Mouse (Mus musculus): ENCODE measurements around the gene Atp2c1. TPM values are rescaled to one million over a fixed set of nuclear protein-coding genes. Genes with fewer than 3 reads are reported as not detected.

The Atp2c1 gene
- total RNA-seq, 2 experiments from 2014 or later: 245 to 250 TPM

DNA sequence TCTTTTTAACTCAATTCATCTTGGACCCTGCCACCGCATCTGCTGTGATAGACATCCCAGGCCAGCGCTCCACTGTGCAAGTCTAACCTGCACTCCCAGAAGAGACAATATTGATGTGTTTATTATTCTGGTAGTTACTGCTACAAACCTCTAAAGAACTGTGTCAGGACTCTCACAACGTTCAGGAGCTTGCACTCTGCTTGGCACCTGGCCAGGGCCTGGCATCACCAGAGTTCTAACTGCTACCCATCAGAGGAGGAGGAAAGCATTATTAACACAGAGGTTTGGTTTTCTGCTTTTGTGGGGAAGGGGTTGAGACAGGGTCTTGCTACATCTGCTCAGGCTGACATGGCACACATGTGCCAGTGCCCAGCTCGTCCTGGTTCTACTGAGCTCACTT, 45.0 kb downstream of the Atp2c1 start:
- no peak for TF ChIP-seq CTCF (conservative IDR thresholded peaks at IDR 0.05)
- Histone ChIP-seq H3K4me3 (no peak overlapping the region), H3K27ac (peak overlapping the region; percentile 70)
- DNase-seq (ENCODE audit: low spot score in 2 of 2): peak; percentile 48 to 57

DNA sequence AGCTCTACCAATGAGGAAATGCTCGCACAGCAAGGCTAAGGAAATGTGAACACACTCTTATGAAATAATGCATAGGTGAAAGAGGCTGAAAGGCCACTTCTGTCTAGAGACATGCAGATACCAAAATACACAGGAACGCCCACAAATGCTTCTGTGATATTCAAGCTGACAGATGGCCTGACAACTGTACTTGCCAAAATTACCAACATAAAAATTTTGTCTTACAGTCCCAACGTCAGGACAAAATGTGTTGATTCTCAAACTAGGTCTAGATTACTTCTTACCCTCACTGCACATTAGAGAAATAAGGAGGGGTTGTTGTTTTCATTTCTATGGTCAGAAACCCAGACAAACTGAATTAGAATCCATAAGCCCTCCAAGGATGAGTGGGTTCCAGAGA, 51.0 kb downstream of the Atp2c1 start:
- no peak for TF ChIP-seq CTCF (conservative IDR thresholded peaks at IDR 0.05)
- peak; percentile 43 to 59 for DNase-seq (ENCODE audit: low spot score in 2 of 2)
- no peak overlapping the region for H3K4me3 ChIP-seq
- H3K27ac ChIP-seq: peak overlapping the region; percentile 87

DNA sequence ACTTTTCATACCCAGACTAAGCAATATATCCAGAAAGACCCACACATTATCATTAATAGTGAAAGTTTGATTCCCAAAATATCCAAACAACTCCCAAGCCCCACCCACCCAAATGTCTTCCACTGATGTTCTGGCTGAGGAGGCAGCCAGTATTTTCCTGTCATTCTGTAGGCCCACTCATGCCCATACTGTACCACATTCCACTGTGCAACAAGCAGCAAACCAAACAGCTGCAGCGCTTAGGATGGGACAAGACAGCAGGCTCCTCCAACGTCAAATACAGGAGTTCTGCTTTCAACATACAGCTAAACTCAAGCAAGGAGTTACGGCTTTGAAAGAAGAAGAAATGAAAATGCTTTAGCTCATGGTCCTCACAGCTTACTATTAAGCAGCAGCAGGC, 52.2 kb downstream of the Atp2c1 start:
- no peak for TF ChIP-seq CTCF (conservative IDR thresholded peaks at IDR 0.05)
- no peak for DNase-seq (ENCODE audit: low spot score in 2 of 2)
- H3K4me3 ChIP-seq: no peak overlapping the region
- H3K27ac ChIP-seq: peak overlapping the region; percentile 87

DNA sequence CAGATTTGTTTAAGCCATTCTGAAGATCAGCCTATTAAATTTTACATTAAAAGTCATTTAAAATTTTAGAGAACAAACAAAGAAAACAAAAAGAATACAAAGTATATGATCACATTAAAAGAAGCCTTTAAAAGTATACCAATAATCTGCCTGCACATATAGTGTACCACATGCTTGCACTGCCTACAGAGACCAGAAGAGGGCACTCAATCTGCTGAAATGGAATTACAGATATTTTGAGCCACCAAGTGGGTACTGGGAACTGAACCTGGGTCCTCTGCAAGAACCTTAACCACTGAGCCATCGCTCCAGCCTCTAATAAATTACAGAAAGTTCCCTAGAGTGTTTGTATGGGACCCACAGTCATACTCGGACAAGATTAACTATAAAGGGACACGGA, 59.3 kb downstream of the Atp2c1 start:
- no peak for DNase-seq (ENCODE audit: low spot score in 2 of 2)
- TF ChIP-seq CTCF (conservative IDR thresholded peaks at IDR 0.05): peak; percentile 73
- Histone ChIP-seq H3K4me3 (no peak overlapping the region), H3K27ac (no peak overlapping the region)

DNA sequence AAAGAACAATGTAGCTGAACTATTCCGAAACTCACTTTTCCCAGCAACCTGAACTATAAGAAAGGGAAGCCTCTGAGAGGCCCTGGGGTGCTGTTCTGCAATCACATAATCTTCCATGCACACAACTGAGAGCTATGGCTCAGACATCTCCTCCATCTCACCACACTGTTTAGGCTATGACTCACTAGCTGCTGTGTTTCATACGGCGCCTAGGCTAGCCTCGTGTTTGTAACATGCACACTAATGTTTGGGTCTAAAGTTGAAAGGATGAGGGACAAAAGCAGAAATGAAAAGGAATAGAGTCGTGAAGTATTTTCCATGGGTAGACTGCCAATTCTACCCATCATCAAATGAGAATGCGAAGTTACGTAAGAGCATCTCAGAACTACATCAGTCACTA, 65.6 kb downstream of the Atp2c1 start:
- no peak for TF ChIP-seq CTCF (conservative IDR thresholded peaks at IDR 0.05)
- Histone ChIP-seq H3K4me3 (no peak overlapping the region), H3K27ac (0 out of 2 replicates have a peak overlapping the region, but pooled peaks have one; percentile 32)
- no peak for DNase-seq (ENCODE audit: low spot score in 2 of 2)

DNA sequence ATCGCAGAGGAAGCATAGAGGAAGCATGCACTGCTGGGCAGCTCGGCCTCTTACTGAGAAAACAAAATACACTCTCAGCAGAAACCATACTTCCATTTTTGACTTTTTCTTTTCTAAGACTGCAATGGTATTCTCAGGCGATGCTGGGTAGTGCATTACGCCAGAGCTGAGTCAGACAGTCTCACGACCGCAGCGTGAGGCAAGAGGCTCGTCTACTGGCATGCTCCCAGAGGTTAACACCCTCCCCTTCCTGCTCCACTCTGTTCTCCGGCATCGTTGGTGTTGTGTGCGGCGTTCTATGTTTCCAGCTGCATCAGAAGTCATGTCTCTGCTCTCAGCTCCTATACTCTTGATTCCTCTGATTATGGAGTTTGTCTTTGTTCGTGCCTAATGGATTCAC, 68.1 kb downstream of the Atp2c1 start:
- H3K27ac ChIP-seq: peak overlapping the region; percentile 18; the same call in 1 of the 2 replicates
- H3K4me3 ChIP-seq: no peak overlapping the region
- DNase-seq (ENCODE audit: low spot score in 2 of 2): no peak
- TF ChIP-seq CTCF (conservative IDR thresholded peaks at IDR 0.05): no peak

DNA sequence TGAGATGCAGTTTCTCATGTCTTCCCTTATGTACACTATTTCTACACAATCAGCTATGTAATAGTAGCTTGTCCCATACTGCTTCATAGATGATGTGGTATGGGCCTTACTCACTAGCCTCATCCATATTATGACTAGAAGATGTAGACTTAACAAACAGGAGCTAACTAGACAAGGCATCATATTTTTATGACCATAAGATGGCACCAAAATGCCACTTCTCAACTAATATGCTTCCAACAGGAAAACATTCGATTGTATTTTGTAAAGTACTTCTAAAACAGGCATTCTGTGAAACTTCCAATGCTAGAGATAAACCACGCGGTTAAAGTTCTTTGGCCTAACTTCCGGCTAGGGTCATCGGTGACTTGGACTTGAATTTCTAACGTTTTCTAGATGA, 118.6 kb downstream of the Atp2c1 start:
- no peak for DNase-seq (ENCODE audit: low spot score in 2 of 2)
- no peak overlapping the region for H3K27ac ChIP-seq
- no peak overlapping the region for H3K4me3 ChIP-seq
- peak; percentile 61 for TF ChIP-seq CTCF (conservative IDR thresholded peaks at IDR 0.05)

DNA sequence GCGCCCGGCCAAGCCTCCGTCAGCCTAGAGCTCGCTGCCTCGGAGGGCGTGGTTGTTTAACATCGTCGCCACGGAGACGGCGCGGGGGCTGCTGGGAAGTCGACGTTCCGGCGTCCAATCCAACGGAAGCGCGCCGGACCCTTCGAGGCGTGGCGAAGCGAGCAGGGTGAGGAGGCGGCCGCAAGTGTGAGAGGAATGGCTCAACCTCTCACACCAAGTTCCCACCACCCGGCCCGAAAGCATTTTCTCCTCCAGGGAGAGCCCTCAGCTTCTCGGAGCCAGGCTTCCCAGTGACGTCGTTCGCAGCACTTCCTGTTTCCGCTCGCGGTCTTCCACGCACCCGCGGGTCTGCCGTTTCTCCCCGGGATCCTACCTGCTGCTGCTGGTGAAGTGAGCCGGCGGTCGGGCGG, 131.9 kb downstream of the Atp2c1 start, which contains the start of the genes Aste1 and Nek11:
Gene Aste1, plus strand, starts transcription at position 175 of the 410 bp plus-strand sequence.
Gene Nek11, minus strand, starts transcription at position 307 of the 410 bp plus-strand sequence.
- DNase-seq (ENCODE audit: low spot score in 2 of 2): peak; percentile 91 to 93
- H3K4me3 ChIP-seq: peak within 1 kb of the TSS; percentile 85
- no peak for TF ChIP-seq CTCF (conservative IDR thresholded peaks at IDR 0.05)
- peak within 1 kb of the TSS; percentile 88 for H3K27ac ChIP-seq

DNA sequence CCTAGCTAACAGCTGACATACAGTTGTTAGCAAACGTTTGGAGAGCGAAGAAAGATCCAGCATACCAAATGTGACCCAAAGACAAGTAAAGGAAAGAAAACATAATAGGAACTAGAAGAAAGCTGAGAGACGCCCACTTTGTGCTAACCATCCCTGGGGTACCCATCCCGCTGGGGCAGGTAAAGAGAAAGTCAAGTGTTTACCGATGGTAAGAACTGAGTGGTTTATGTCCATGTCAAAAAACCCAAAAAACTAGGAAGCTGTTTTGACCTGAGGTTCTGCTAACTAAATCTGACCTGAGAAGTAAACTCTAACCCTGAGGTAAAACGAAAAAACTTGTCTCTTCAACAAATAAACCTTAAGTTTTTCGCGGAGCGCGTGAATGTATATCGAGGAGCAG, 132.4 kb downstream of the Atp2c1 start:
- no peak for DNase-seq (ENCODE audit: low spot score in 2 of 2)
- TF ChIP-seq CTCF (conservative IDR thresholded peaks at IDR 0.05): no peak
- Histone ChIP-seq H3K4me3 (peak overlapping the region; percentile 85), H3K27ac (peak overlapping the region; percentile 88; the same call in 1 of the 2 replicates)

DNA sequence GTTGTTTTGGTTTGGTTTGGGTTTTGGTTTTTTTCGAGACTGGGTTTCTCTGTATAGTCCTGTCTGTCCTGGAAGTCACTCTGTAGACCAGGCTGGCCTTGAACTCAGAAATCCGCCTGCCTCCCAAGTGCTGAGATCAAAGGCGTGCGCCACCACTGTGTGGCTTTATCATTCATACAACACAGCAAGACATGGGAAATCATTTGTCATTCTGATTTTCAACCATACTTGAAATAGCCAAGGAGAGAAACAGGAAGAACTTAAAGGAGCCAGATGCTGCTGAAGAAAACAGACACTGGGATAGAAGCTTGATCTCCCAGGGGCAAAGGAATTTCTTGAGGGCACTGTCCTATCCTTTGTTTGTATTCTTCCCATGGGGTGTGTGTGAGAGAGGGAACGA, 136.5 kb downstream of the Atp2c1 start:
- no peak for DNase-seq (ENCODE audit: low spot score in 2 of 2)

DNA sequence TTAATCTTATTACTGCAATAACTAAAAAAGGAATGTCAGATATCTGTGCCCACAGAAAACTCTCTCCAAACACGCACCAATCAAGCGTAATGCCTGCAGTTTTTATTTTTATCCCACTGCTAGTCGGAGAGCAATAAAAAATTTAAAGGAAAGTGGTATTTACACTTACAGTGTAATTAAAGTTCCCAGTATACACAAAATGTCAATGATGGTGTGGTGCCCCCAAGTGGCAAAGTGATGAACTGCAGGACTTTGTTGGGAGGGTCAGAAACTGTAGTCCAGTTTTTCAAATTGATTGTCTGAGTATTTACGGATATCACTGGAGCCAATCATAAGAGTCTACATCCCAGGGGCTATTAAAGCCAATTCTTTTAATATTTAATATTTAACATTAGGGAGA, 137.8 kb downstream of the Atp2c1 start:
- TF ChIP-seq CTCF (conservative IDR thresholded peaks at IDR 0.05): peak; percentile 96
- DNase-seq (ENCODE audit: low spot score in 2 of 2): peak; percentile 63 to 80
- Histone ChIP-seq H3K27ac (no peak overlapping the region), H3K4me3 (no peak overlapping the region)

More for the DNA sequence above, 136.5 kb downstream of the Atp2c1 start:
- no peak for TF ChIP-seq CTCF (conservative IDR thresholded peaks at IDR 0.05)
- Histone ChIP-seq H3K4me3 (no peak overlapping the region), H3K27ac (no peak overlapping the region)

DNA sequence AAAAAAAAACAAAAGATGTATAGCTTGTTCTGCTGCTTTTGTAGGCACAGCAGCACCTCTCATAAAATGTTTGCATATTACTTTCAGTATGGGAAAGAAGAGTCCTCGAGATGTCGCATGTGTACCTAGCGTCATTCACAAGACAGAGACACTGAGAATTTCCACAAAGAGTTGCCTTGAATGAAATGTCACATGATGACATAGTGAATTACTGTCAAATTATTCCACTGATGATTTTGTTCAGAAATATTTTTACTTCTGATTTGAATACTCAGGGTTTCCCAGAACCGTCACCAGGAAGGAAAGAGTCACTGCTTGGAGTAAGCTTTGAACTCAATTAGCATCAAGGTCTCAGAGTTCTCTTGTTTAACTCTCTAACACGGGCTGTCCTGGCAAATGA, 139.7 kb downstream of the Atp2c1 start:
- Histone ChIP-seq H3K27ac (no peak overlapping the region), H3K4me3 (no peak overlapping the region)
- no peak for TF ChIP-seq CTCF (conservative IDR thresholded peaks at IDR 0.05)
- no peak for DNase-seq (ENCODE audit: low spot score in 2 of 2)

DNA sequence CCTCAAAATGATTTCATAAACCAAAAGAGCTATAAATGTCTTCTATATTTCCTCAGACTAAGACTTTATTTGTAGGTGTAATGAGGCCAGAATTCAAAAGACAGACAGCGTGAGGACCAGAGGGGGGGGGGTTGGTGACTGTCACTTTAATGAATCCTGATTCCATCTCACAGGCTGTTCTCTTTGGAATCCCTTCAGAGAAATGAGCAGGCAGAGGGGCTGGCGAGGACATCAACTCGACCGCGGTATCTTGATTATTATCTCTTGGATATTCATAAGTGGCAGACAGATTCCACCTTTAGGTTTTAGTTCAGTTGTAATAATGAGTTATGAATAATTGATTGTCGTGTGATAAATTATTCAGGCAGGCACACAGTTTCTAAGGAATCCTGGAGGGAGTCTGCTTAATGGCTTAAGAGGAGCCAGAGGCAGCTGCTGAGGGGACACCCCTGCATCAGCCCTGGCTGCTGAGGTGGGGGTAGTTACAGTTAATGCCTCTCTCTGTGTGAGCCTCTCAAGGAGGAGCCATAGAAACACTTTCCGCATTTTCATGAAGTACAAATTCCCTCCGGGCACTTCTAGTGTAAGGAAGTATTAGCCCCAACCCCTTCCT, 147.5 kb downstream of the Atp2c1 start:
- no peak for TF ChIP-seq CTCF (conservative IDR thresholded peaks at IDR 0.05)
- DNase-seq (ENCODE audit: low spot score in 2 of 2): no peak
- Histone ChIP-seq H3K4me3 (no peak overlapping the region), H3K27ac (no peak overlapping the region)

DNA sequence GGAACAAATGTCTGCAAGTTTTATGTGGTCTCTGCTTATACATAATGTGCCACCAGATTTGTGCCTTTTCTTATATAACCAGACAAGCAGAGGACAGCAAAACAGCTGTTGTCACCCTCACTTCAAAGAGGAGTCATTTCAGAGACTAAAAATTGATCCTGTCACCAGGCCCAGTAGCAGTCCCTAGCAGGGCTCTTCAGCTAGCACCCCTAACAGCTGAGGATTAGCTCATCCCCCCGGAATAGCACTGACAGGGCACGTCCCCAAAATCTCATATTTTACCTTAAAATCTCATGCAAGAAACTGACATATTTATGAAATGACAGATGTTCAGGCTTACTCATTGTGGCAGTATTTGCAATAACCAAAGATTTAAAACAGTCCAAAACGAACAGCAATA, 149.5 kb downstream of the Atp2c1 start:
- Histone ChIP-seq H3K4me3 (no peak overlapping the region), H3K27ac (peak overlapping the region; percentile 33)
- TF ChIP-seq CTCF (conservative IDR thresholded peaks at IDR 0.05): no peak
- no peak for DNase-seq (ENCODE audit: low spot score in 2 of 2)

Measured in layer of hippocampus, adult 2 months (tissue).